Mouse (Mus musculus) ES-E14 (cell line): ENCODE measurements around the gene Cfap61.

Experiments used
- HCFC1 ChIP-seq: IDR thresholded peaks from 2 replicates; pipeline ENCODE4 v1.6.1; 2012; ENCODE audit warnings: low read length, inconsistent platforms, borderline replicate concordance; ENCODE audit not compliant: insufficient read depth
- MAFK ChIP-seq: IDR thresholded peaks from 2 replicates; pipeline ENCODE4 v1.6.1; 2014; ENCODE audit warnings: mild to moderate bottlenecking, low read depth, low read length, inconsistent platforms; ENCODE audit not compliant: insufficient read depth
- ZC3H11A ChIP-seq: IDR thresholded peaks from 2 replicates; pipeline ENCODE4 v1.6.1; 2012; ENCODE audit warnings: low read depth, mild to moderate bottlenecking, inconsistent platforms, low read length, borderline replicate concordance
- ZNF384 ChIP-seq: IDR thresholded peaks from 2 replicates; pipeline ENCODE4 v1.6.1; 2012; ENCODE audit warnings: low read depth, low read length, inconsistent platforms

DNA sequence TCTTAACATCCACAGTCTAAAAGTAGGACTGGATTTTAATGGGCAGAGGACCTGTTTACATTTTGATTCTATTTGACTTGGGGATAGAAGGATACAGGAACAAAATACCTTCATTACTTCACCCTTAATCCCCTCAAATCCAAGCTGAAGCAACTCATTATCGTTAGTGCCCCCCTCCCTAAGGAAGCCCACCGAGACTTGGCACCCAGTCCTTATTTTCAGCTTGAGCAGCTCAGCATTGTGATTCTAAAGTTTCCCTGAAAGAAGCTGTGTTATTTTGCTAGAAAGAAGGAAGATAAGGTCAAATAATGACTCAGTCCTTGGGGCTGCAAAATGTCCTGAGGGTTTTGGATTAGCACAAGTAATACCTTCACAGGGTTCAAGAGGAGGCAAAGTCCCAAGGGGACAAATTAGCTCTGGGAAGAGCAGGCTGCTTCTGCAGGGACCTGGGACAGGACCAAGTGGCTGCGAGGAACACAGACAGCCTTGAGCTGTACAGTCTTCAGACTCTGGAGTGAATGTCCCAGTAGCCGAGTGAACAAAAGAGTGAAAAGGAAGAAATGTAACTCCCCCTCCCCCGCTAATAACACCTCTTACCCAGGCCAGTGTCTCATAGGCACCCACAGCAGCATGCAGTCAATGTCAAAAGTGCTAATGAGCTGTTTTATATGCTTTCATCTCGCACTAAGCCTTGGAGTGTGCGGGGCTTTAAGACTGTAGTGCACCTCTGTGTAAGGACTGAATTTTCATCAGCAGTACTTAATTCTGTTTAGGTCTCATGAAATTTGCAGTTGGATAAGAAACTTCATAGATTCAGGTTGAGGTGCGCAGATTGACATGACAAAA is 81.0 kb downstream of the Cfap61 start:
- no peak for TF ChIP-seq ZC3H11A
- no peak for TF ChIP-seq ZNF384
- no peak for TF ChIP-seq HCFC1
- no peak for TF ChIP-seq MAFK
